Mouse (Mus musculus): ENCODE measurements around the gene Ttf1. TPM values are rescaled to one million over a fixed set of nuclear protein-coding genes. Genes with fewer than 3 reads are reported as not detected.

The Ttf1 gene
- polyA plus RNA-seq, 1 experiment from 2014 or later: 10.7 TPM

GRCm38 (mm10) chr2:29041477-29041768 lies 18.6 kb upstream of the Ttf1 start:
- no peaks in the 10 kb centered on the region for H3K36me3 ChIP-seq (ENCODE audit: inconsistent target)
- H3K79me2 ChIP-seq (ENCODE audit: inconsistent target): no peaks in the 10 kb centered on the region
- H3K27ac ChIP-seq: no peak overlapping the region
- 53% methylated on average over 8 of the region's 8 CpGs for WGBS (ENCODE audit: missing documents)
- no peak overlapping the region for H3K4me3 ChIP-seq (ENCODE audit: inconsistent target)

GRCm38 (mm10) chr2:29042124-29042523 lies 17.9 kb upstream of the Ttf1 start:
- Histone ChIP-seq H3K36me3 (ENCODE audit: inconsistent target) (no peaks in the 10 kb centered on the region), H3K79me2 (ENCODE audit: inconsistent target) (no peaks in the 10 kb centered on the region), H3K27ac (no peak overlapping the region), H3K4me3 (ENCODE audit: inconsistent target) (no peak overlapping the region)
- WGBS (ENCODE audit: missing documents): 96% methylated on average over 5 of the region's 5 CpGs

GRCm38 (mm10) chr2:29046151-29046550 lies 13.9 kb upstream of the Ttf1 start:
- H3K4me3 ChIP-seq (ENCODE audit: inconsistent target): no peak overlapping the region
- H3K27ac ChIP-seq: no peak overlapping the region
- no peaks in the 10 kb centered on the region for H3K36me3 ChIP-seq (ENCODE audit: inconsistent target)
- WGBS (ENCODE audit: missing documents): 83% methylated on average over 11 of the region's 16 CpGs
- H3K79me2 ChIP-seq (ENCODE audit: inconsistent target): no peaks in the 10 kb centered on the region

DNA sequence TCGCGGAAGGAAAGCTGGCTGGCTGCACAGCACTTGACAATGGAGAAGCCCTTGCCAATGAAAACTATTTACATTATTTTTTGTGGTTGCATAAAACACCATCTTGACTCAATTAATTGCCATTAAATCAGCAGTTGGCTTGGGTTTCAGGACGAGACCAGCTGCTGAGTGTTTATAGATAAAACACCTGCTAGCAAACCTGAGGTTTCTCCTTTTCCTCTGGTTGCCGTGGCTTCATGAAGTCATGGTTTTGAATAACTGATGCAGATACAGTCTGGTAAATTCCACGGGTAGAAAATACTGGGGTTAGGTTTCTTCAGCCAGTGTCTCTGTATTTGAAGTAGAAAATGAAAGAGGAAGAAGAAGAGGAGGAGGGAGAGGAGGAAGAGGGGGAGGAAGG lies 8.1 kb upstream of the Ttf1 start:
- Histone ChIP-seq H3K36me3 (ENCODE audit: inconsistent target) (no peaks in the 10 kb centered on the region), H3K79me2 (ENCODE audit: inconsistent target) (no peaks in the 10 kb centered on the region), H3K27ac (no peak overlapping the region), H3K4me3 (ENCODE audit: inconsistent target) (no peak overlapping the region)
- WGBS (ENCODE audit: missing documents): 38% methylated on average over 5 of the region's 5 CpGs

DNA sequence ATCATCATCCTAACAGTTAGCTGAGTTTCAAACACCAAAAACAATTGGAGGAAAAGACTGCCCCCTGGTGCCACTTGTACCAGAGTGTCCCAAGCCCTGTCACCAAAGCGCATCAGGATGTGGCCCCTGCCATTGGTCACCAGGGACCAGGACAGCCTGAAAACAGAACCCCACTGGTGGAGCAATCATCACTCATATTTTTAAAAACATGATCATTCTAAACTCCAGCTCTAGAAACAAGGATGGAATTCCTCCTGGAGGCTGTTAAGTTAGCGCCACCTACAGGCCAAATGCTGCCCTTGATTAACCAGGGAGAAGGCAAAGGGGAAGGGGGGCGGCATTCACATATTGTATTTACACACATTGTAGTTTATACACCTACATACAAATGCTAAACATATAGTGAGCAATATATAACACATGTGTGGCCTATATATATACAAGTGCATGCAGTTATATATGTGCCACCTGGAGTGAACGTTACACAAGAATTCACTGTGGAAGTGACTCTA lies 7.1 kb upstream of the Ttf1 start:
- Histone ChIP-seq H3K27ac (peak overlapping the region; percentile 14; the same call in 1 of the 2 replicates), H3K4me3 (ENCODE audit: inconsistent target) (no peak overlapping the region; the same call in 1 of the 2 replicates), H3K36me3 (ENCODE audit: inconsistent target) (no peaks in the 10 kb centered on the region), H3K79me2 (ENCODE audit: inconsistent target) (no peaks in the 10 kb centered on the region)
- WGBS (ENCODE audit: missing documents): 30% methylated on average over 4 of the region's 4 CpGs

- H3K27ac ChIP-seq: no peak overlapping the region
- no peaks in the 10 kb centered on the region for H3K79me2 ChIP-seq (ENCODE audit: inconsistent target)
- no peaks in the 10 kb centered on the region for H3K36me3 ChIP-seq (ENCODE audit: inconsistent target)
- 2% methylated on average over 20 of the region's 20 CpGs for WGBS (ENCODE audit: missing documents)
- peak overlapping the region; percentile 14 for H3K4me3 ChIP-seq (ENCODE audit: inconsistent target)
Observed at GRCm38 (mm10) chr2:29053802-29054544, 6.1 kb upstream of the Ttf1 start.

DNA sequence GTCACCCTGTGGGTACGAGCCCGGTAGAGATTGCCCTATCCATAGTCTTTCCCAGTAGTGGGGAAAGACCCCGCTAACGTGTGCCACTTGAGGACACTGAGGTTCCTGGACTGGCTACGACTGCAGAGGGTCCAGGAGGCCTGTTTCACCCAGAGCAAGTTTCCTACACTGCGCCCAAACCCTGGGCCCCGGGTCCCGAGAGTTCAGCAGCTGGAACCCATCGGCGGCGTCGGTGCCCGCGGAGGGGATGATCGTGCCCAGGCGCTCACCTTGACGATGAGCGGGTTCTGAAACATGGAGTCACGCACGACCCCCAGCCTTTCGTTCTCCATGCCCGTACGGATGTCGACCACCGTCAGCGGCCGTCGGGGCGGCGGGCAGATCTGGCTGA lies 5.5 kb upstream of the Ttf1 start:
- H3K36me3 ChIP-seq (ENCODE audit: inconsistent target): no peaks in the 10 kb centered on the region
- peak overlapping the region; percentile 14 for H3K4me3 ChIP-seq (ENCODE audit: inconsistent target)
- no peaks in the 10 kb centered on the region for H3K79me2 ChIP-seq (ENCODE audit: inconsistent target)
- 5% methylated on average over 30 of the region's 30 CpGs for WGBS (ENCODE audit: missing documents)
- no peak overlapping the region for H3K27ac ChIP-seq

DNA sequence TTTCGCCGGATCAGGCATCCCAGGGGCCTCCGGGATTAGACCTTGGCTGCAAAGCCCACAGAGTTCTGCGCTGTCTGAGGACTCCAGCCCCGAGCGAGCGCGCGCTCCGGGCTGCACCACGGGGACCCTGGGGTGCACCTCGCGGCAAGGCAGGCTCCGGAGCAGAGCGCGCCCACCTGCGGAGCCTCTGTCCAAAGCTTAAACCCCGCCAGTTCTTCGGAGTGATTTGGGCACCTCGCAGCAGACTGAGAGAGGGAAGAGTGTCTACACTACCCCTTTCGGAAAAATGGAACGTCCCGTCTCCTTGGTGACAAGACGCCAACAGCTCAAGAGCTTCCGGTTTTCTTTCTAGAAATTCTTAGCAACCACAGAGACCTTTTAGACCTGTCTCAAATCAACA lies 5.1 kb upstream of the Ttf1 start, which contains the start of gene Cfap77:
TSS of gene Cfap77 (minus strand) at position 76 of the 400 bp plus-strand sequence.
- Histone ChIP-seq H3K36me3 (ENCODE audit: inconsistent target) (no peaks in the 10 kb centered on the region), H3K4me3 (ENCODE audit: inconsistent target) (peak within 1 kb of the TSS; percentile 14), H3K27ac (no peak within 1 kb of the TSS), H3K79me2 (ENCODE audit: inconsistent target) (no peaks in the 10 kb centered on the region)
- WGBS (ENCODE audit: missing documents): 2% methylated on average over 25 of the region's 25 CpGs

GRCm38 (mm10) chr2:29065796-29066195 lies 5.7 kb downstream of the Ttf1 start:
- Histone ChIP-seq H3K27ac (no peak overlapping the region), H3K4me3 (ENCODE audit: inconsistent target) (no peak overlapping the region), H3K79me2 (ENCODE audit: inconsistent target) (peaks cover 43% of the 10 kb centered on the region), H3K36me3 (ENCODE audit: inconsistent target) (peaks cover 48% of the 10 kb centered on the region)
- 93% methylated on average over 6 of the region's 6 CpGs for WGBS (ENCODE audit: missing documents)

GRCm38 (mm10) chr2:29066410-29066809 lies 6.3 kb downstream of the Ttf1 start:
- 93% methylated on average over 7 of the region's 7 CpGs for WGBS (ENCODE audit: missing documents)

GRCm38 (mm10) chr2:29074676-29075075 lies 14.6 kb downstream of the Ttf1 start:
- Histone ChIP-seq H3K79me2 (ENCODE audit: inconsistent target) (no peaks in the 10 kb centered on the region), H3K4me3 (ENCODE audit: inconsistent target) (no peak overlapping the region), H3K27ac (no peak overlapping the region), H3K36me3 (ENCODE audit: inconsistent target) (peaks cover 89% of the 10 kb centered on the region)
- 96% methylated on average over 7 of the region's 7 CpGs for WGBS (ENCODE audit: missing documents)

More at GRCm38 (mm10) chr2:29066410-29066809, 6.3 kb downstream of the Ttf1 start:
- Histone ChIP-seq H3K36me3 (ENCODE audit: inconsistent target) (peaks cover 54% of the 10 kb centered on the region), H3K27ac (no peak overlapping the region), H3K4me3 (ENCODE audit: inconsistent target) (no peak overlapping the region), H3K79me2 (ENCODE audit: inconsistent target) (peaks cover 37% of the 10 kb centered on the region)

- Histone ChIP-seq H3K27ac (no peak overlapping the region), H3K4me3 (ENCODE audit: inconsistent target) (no peak overlapping the region), H3K79me2 (ENCODE audit: inconsistent target) (no peaks in the 10 kb centered on the region), H3K36me3 (ENCODE audit: inconsistent target) (peaks cover 90% of the 10 kb centered on the region)
- 93% methylated on average over 7 of the region's 11 CpGs for WGBS (ENCODE audit: missing documents)
Observed at GRCm38 (mm10) chr2:29075331-29076070, 15.4 kb downstream of the Ttf1 start.

GRCm38 (mm10) chr2:29076226-29076625 lies 16.2 kb downstream of the Ttf1 start:
- Histone ChIP-seq H3K4me3 (ENCODE audit: inconsistent target) (no peak overlapping the region), H3K27ac (no peak overlapping the region), H3K79me2 (ENCODE audit: inconsistent target) (no peaks in the 10 kb centered on the region), H3K36me3 (ENCODE audit: inconsistent target) (peaks cover 90% of the 10 kb centered on the region)
- WGBS (ENCODE audit: missing documents): 95% methylated on average over 2 of the region's 2 CpGs

DNA sequence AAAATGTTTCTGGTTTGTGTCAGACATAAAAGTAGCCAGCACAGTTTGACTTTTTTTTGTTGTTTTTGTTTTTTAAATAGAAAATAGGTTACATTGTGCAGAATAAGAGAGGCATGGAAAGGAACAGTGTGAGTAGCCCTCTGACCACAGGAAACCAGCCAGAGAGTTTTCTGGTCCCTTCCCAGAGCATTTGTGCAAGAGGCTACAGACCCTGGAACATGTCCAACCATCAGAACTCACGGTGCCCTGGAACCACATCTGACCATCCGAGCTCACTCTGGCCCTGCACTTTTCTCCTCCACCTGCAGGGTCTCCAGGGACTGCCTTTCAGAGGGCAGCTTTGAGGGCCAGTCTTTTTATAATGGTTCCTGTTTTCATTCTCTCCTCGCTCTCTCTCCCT lies 21.9 kb downstream of the Ttf1 start:
- Histone ChIP-seq H3K79me2 (ENCODE audit: inconsistent target) (no peaks in the 10 kb centered on the region), H3K4me3 (ENCODE audit: inconsistent target) (no peak overlapping the region), H3K27ac (no peak overlapping the region), H3K36me3 (ENCODE audit: inconsistent target) (peaks cover 90% of the 10 kb centered on the region)
- 63% methylated on average over 3 of the region's 3 CpGs for WGBS (ENCODE audit: missing documents)

GRCm38 (mm10) chr2:29086026-29086425 lies 26.0 kb downstream of the Ttf1 start:
- H3K27ac ChIP-seq: no peak overlapping the region
- peaks cover 54% of the 10 kb centered on the region; the same call in 1 of the 2 replicates for H3K36me3 ChIP-seq (ENCODE audit: inconsistent target)
- 91% methylated on average over 4 of the region's 7 CpGs for WGBS (ENCODE audit: missing documents)
- H3K79me2 ChIP-seq (ENCODE audit: inconsistent target): no peaks in the 10 kb centered on the region
- no peak overlapping the region for H3K4me3 ChIP-seq (ENCODE audit: inconsistent target)

All from macrophage (primary cell).